In the genomic region with DNA sequence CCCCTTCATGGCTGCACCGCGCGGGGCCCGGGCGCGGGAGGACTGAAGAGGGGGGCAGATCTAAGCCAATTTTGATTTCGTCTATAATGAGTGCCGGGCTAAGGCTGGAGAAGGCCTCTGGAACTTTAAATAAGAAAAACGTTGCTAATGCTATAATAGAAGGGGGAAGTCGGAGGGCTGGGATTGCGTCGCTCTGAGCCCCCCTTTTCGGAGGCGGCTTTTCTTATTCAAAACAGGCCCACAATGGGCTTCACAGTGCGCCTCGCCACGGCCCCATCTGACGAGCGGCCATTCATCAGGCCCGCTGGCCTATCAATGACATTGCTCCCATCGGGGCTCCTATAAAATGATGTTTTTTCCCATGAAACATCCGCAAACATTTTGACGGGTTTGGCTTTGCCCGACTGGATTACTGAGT, we compare ENCODE assay signal across 8 mouse cellular contexts. TPM values are rescaled to one million over a fixed set of nuclear protein-coding genes. Genes with fewer than 3 reads are reported as not detected.
DNase-seq lines count a peak whose midpoint lies in the region; ATAC-seq lines count a peak whose summit lies in the region.

Rfx4 (plus strand) TSS at position 277 of the 418 bp plus-strand sequence.

- no peak for ATAC-seq in kidney, embryonic 15.5 days (replicated peaks; ENCODE audit: low FRiP score)
- 0 out of 2 replicates have a peak, but pooled peaks have one; percentile 12 for ATAC-seq in granulocyte monocyte progenitor cell, adult 5-6 weeks (replicated peaks; ENCODE audit: poor library complexity, severe bottlenecking)
- no peak for ATAC-seq in liver, embryonic 15.5 days (ENCODE audit: insufficient read depth)

- no peak within 1 kb of the TSS for H3K27ac ChIP-seq in kidney, embryonic 15.5 days
- no peak within 1 kb of the TSS for H3K27ac ChIP-seq in brown adipose tissue, adult 24 weeks (replicated peaks; ENCODE audit: low read depth, low read length)
- no peak within 1 kb of the TSS for H3K27ac ChIP-seq in liver, embryonic 15.5 days (replicated peaks)

- no peak for DNase-seq in kidney, adult 9 months
- no peak for DNase-seq in gastrocnemius, adult 8-10 months (ENCODE audit: low spot score in 2 of 2)
- DNase-seq in cerebellum, postnatal 25 days = no peak
- DNase-seq in gastrocnemius, postnatal 4 days (ENCODE audit: low spot score in 2 of 2) = no peak

- H3K4me1 ChIP-seq in kidney, embryonic 15.5 days = peaks cover 64% of the 10 kb centered on the region
- H3K4me1 ChIP-seq in brown adipose tissue, adult 24 weeks (ENCODE audit: control insufficient read depth, insufficient read depth, insufficient read length, low read length) = peaks cover 4% of the 10 kb centered on the region
- H3K4me1 ChIP-seq in liver, embryonic 15.5 days (replicated peaks) = peaks cover 20% of the 10 kb centered on the region

- under 1% methylated on average over 24 of the region's 24 CpGs for WGBS in kidney, embryonic 15.5 days
- WGBS in liver, embryonic 15.5 days (ENCODE audit: insufficient replicate concordance) = 1% methylated on average over 24 of the region's 24 CpGs

- H3K4me3 ChIP-seq in kidney, embryonic 15.5 days (replicated peaks) = peak within 1 kb of the TSS; percentile 36
- H3K4me3 ChIP-seq in brown adipose tissue, adult 24 weeks (ENCODE audit: insufficient read depth, low read depth, low read length) = peak within 1 kb of the TSS; percentile 32
- peak within 1 kb of the TSS; percentile 20 for H3K4me3 ChIP-seq in liver, embryonic 15.5 days (replicated peaks)

- H3K27me3 ChIP-seq in kidney, embryonic 15.5 days = peaks cover 98% of the 10 kb centered on the region
- H3K27me3 ChIP-seq in liver, embryonic 15.5 days = peaks cover 96% of the 10 kb centered on the region

- H3K9me3 ChIP-seq in kidney, embryonic 15.5 days (replicated peaks) = no peaks in the 10 kb centered on the region
- no peaks in the 10 kb centered on the region for H3K9me3 ChIP-seq in liver, embryonic 15.5 days (replicated peaks)

- H3K9ac ChIP-seq in kidney, embryonic 15.5 days = no peak within 1 kb of the TSS
- H3K9ac ChIP-seq in liver, embryonic 15.5 days = no peak within 1 kb of the TSS

- no peaks in the 10 kb centered on the region for H3K36me3 ChIP-seq in kidney, embryonic 15.5 days
- no peaks in the 10 kb centered on the region for H3K36me3 ChIP-seq in liver, embryonic 15.5 days (replicated peaks)

- peak within 1 kb of the TSS; percentile 64 for H3K4me2 ChIP-seq in kidney, embryonic 15.5 days
- peak within 1 kb of the TSS; percentile 43 for H3K4me2 ChIP-seq in liver, embryonic 15.5 days

RNA-seq across cellular contexts. Expression of gene Rfx4, which starts in this region (rescaled TPM):
- polyA plus RNA-seq in kidney, embryonic 15.5 days (2015; fragmentation: Nextera tagmentation; extraction: Ambion mirVana) = 0.14 and 0.17 TPM in 2 replicates
- polyA plus RNA-seq in brown adipose tissue, adult 24 weeks (2012; ENCODE audit: insufficient read depth, insufficient read length, missing spikeins) = 0.32 TPM in 1 of 2 replicates, not detected in the other
- total RNA-seq in granulocyte monocyte progenitor cell, adult 5-6 weeks (2014; fragmentation: Nextera tagmentation) = not detected in 2 replicates
- not detected in 2 replicates for total RNA-seq in granulocyte monocyte progenitor cell, adult 5-6 weeks (2017)
- not detected in 2 replicates for polyA plus RNA-seq in liver, embryonic 15.5 days (2015; fragmentation: Nextera tagmentation; extraction: Ambion mirVana)
- total RNA-seq in gastrocnemius, adult 8-10 months (2022) = not detected
- total RNA-seq in gastrocnemius, postnatal 4 days (2021) = under 1 TPM; 0.20 to 0.23 TPM

Comparison
In these comparisons a context has a peak if more than half of its experiments do, and no peak if none do; other contexts are left out.
1. Peak in ATAC-seq in granulocyte monocyte progenitor cell, adult 5-6 weeks; RNA of the gene not detected or under 1 TPM.